Mouse (Mus musculus): ENCODE measurements around the gene Zfp704.

- TF ChIP-seq CTCF (IDR thresholded peaks at IDR 0.05; ENCODE audit: control insufficient read depth, insufficient read depth, insufficient replicate concordance, low read depth, low read length) (no peak), POLR2A (IDR thresholded peaks at IDR 0.05; ENCODE audit: control insufficient read depth, low read depth, low read length) (no peak)
These were observed 33.0 kb downstream of the Zfp704 start for GRCm38 (mm10) chr3:9576872-9577271.
